Mouse (Mus musculus) spleen, postnatal 10 days (tissue): ENCODE data around the gene Gm8206.
"Not testable (repeated sequence)": the region's sequence is repeated elsewhere in the genome, so short reads cannot be mapped to it uniquely, and the experiment has no call there.

ENCODE experiments used
- DNase-seq, 2 experiments: peaks; one replicate each; pipeline ENCODE4 v3.0.0; 2021 to 2022; ENCODE audit warnings: low spot score in 2 of 2

The Gm8206 gene

DNA sequence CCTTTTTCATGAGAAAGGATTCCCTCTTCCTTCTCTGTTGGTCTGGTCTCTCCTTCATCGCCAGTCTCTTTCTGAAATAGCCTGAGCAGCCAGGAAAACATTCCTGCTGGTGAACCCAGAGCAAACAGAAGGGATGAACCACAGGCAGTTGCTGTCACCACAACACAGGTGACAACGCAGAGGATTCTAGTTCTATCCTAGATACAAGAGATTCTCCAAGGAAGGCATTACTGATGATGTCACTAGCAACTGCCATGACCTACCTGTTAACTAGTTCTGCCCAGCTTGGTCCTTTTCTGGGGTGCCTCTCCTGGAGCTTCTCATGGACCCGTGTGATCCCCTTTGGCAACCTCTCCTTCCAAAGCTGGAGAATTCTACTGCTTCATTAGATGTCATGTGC, at the start of gene Gm8206:
Gene Gm8206, minus strand, starts transcription at position 101 of the 400 bp plus-strand sequence.
- DNase-seq, result not testable (repeated sequence)

- DNase-seq, result not testable (repeated sequence)
Measured at GRCm38 (mm10) chr14:6125707-6126106, 32.0 kb upstream of the Gm8206 start, which contains the start of gene Gm3476. TSS of gene Gm3476 (minus strand) at chr14:6125807.

- DNase-seq, result peak in 1 of 2 experiments; percentile 25
Measured at GRCm38 (mm10) chr14:6108272-6108925, 14.7 kb upstream of the Gm8206 start, which contains the start of gene Gm3468. TSS of gene Gm3468 (minus strand) at chr14:6108665.

DNA sequence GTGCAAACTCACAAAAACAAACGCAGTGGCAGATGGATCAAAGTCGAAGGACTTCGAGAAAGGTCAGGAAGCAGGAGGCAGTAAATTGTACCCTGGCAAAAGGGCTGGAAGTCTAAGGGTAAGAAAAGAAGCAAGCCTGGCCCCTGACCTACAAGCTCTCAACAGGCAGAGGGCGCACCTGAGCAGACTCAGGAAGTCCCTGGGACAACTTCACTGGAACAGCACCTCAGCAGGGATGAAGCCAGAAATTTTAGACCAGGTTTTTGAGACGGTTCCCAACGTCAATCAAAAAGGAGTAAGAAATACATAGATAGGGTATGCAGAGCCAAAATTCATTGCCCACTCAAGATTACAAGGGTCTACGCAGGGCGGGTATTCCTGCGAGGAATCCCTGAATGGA, 13.8 kb upstream of the Gm8206 start:
- DNase-seq, result not testable (repeated sequence)

DNA sequence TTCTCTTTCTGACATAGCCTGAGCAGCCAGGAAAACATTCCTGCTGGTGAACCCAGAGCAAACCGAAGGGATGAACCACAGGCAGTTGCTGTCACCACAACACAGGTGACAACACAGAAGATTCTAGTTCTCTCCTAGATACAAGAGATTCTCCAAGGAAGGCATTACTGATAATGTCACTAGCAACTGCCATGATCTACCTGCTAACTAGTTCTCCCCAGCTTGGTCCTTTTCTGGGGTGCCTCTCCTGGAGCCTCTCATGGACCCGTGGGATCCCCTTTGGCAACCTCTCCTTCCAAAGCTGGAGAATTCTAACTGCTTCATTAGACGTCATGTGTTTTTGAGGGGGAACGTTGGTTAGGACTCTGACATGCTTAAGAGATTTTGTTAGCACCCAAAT, 35.6 kb downstream of the Gm8206 start, which contains the start of gene Gm6337:
Gene Gm6337, minus strand, starts transcription at position 101 of the 400 bp plus-strand sequence.
- DNase-seq, result not testable (repeated sequence)

DNA sequence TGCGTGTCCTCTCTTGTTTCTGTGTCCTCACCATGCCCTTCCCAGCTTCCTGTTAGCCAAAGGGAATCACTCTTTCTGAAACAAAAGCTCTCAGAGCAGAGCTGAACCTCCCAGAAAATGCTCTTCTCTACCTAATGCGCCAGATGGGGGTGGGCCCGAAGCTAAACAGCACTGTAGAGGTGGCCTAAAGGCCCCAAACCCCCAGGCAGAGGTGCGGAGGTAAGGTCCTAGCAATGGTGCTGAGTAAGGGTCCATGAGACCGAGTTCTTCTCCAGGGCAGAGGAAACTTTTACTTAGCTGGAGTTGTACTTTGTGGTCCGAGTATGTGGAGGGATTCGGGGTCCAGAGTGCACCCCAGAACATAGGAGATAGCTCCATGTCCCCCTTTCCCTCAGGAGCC, 106.6 kb downstream of the Gm8206 start:
- peak; percentile 8 to 15 for DNase-seq

GRCm38 (mm10) chr14:5979037-5979436, 114.7 kb downstream of the Gm8206 start, which contains the start of gene Gm3453:
TSS of gene Gm3453 (minus strand) at chr14:5979137.
- not testable (repeated sequence) for DNase-seq
